Mouse (Mus musculus) ES-E14 (cell line): ENCODE results near the gene Pom121l12.

ENCODE experiments used
- CHD2 ChIP-seq: IDR thresholded peaks from 2 replicates; pipeline ENCODE4 v1.6.1; 2014; ENCODE audit warnings: mild to moderate bottlenecking, low read depth, low read length, inconsistent platforms
- HCFC1 ChIP-seq: IDR thresholded peaks from 2 replicates; pipeline ENCODE4 v1.6.1; 2012; ENCODE audit warnings: low read length, inconsistent platforms, borderline replicate concordance; ENCODE audit not compliant: insufficient read depth
- MAFK ChIP-seq: IDR thresholded peaks from 2 replicates; pipeline ENCODE4 v1.6.1; 2014; ENCODE audit warnings: mild to moderate bottlenecking, low read depth, low read length, inconsistent platforms; ENCODE audit not compliant: insufficient read depth
- ZNF384 ChIP-seq: IDR thresholded peaks from 2 replicates; pipeline ENCODE4 v1.6.1; 2012; ENCODE audit warnings: low read depth, low read length, inconsistent platforms

DNA sequence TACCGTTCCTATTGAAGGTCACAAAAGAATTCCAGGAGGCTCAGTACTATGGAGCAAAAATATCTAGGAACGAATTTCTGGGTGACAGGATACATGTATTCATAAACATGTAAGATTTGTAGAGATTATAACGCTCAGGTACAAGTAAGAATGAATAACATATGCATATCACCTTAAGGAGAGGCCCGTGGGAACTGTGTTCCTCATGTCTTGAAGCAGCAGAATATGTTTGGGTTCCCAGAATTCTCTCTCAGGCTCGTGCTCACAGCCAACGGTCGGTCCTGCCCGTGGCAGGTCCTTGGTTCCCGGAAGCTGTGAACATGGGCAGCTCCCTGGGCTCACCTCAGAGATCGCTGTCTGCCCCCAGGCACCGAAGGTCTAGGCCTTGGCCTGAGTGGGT, at the start of gene Pom121l12:
- TF ChIP-seq ZNF384 (no peak), MAFK (no peak), HCFC1 (no peak), CHD2 (no peak)
